Mouse (Mus musculus): ENCODE data around the gene Galt.
"Not testable (repeated sequence)": the region's sequence is repeated elsewhere in the genome, so short reads cannot be mapped to it uniquely, and the experiment has no call there.

DNA sequence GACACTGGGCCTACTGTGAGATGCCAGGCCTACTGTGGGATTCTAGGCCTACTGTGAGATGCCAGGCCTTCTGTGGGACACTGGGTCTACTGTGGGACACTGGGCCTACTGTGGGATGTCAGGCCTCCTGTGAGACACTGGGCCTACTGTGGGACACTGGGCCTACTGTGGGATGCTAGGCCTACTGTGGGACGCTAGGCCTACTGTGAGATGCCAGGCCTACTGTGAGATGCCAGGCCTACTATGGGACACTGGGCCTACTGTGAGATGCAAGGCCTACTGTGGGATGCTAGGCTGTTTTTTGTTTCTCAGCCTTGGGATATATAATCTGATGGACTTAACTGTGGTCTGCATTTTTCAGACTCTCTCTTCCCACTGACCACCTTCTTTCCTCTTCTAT lies 20.8 kb downstream of the Galt start:
- TF ChIP-seq POLR2A (IDR thresholded peaks at IDR 0.05; ENCODE audit: borderline replicate concordance, insufficient read depth, low read length); CTCF (IDR thresholded peaks at IDR 0.05; ENCODE audit: borderline replicate concordance, insufficient read depth, low read depth, low read length): not testable (repeated sequence)

All from cerebellum, adult 2 months (tissue).